Mouse (Mus musculus) adrenal gland (tissue): ENCODE measurements around the gene Yipf2.
"Not testable (repeated sequence)": the region's sequence is repeated elsewhere in the genome, so short reads cannot be mapped to it uniquely, and the experiment has no call there.

ENCODE experiments used
- intact Hi-C: fragments of 180-260 bp; cut with DNase I; formaldehyde crosslinking; loops from one replicate; pipeline ENCODE4 v1.15.1; 2025

The Yipf2 gene

DNA sequence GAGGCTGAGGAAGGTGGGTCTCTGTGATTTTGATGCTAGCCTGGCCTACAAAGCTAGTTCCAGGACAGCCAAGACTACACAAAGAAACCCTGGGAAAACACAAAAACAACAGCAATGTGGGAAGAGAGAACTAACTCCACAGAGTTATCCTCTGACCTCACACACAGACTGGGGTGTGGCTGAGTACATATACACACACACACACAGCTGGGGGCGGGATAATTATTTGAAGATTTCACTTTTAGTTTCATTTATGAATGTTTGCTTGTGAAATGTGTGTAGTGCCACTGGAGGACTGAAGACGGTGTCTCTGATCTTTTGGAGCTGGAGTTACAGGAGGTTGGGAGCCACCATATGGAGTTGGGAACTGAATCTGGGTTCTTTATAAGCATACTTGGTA is 8.4 kb upstream of the Yipf2 start:
- intact Hi-C loops, result loop anchor here (5.0 to 10.0 kb wide), 2 partner anchors 41 to 274 kb away; no protein-coding TSS in a partner anchor

DNA sequence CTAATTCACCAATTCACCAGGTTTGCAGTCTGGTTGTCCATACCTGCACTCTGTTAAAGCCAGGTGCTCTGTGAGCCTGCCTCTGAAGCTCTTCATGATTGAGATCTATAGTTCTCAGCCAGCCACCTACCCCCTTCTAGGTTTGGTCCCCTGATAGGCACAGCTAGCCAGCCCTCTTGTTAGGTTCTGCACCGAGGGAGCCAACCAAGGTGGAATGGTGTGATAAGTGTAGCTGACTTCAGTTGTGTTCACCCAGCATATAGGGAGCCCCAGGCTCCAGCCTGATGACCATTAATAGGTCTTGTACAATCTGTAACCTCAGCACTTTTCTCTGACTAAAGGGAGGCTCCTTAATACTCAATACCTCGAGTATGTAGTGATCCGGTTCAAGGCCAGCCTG is 7.6 kb upstream of the Yipf2 start:
- intact Hi-C loops, result loop anchor here (5.0 to 10.0 kb wide), 2 partner anchors 42 to 275 kb away; no protein-coding TSS in a partner anchor

- intact Hi-C loops, result no loop called here
Measured at GRCm38 (mm10) chr9:21598198-21598597, 5.6 kb upstream of the Yipf2 start.

DNA sequence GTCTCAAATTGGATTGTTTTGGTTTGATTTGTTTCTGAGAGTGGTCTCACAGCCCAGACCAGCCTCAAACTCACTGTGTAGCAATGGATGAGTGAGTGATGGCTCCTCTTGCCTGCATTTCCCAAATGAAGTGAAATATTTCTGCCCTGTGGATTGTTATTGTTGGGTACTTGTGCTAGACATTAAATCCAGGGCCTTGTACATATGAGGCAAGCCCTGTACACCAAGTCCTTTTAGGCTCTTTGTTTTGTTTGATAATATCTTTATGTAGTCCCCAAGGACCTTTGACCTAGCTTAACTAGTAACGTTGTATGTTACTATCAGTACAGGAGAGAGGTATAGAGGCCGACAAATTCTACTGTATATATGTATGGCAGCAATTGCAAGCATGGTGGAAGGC is 2.2 kb upstream of the Yipf2 start:
- intact Hi-C loops, result no loop called here

GRCm38 (mm10) chr9:21594350-21594749 is 1.7 kb upstream of the Yipf2 start:
- intact Hi-C loops, result not testable (repeated sequence)

- intact Hi-C loops, result no loop called here
Measured at GRCm38 (mm10) chr9:21593122-21593721, 594 bp upstream of the Yipf2 start.

DNA sequence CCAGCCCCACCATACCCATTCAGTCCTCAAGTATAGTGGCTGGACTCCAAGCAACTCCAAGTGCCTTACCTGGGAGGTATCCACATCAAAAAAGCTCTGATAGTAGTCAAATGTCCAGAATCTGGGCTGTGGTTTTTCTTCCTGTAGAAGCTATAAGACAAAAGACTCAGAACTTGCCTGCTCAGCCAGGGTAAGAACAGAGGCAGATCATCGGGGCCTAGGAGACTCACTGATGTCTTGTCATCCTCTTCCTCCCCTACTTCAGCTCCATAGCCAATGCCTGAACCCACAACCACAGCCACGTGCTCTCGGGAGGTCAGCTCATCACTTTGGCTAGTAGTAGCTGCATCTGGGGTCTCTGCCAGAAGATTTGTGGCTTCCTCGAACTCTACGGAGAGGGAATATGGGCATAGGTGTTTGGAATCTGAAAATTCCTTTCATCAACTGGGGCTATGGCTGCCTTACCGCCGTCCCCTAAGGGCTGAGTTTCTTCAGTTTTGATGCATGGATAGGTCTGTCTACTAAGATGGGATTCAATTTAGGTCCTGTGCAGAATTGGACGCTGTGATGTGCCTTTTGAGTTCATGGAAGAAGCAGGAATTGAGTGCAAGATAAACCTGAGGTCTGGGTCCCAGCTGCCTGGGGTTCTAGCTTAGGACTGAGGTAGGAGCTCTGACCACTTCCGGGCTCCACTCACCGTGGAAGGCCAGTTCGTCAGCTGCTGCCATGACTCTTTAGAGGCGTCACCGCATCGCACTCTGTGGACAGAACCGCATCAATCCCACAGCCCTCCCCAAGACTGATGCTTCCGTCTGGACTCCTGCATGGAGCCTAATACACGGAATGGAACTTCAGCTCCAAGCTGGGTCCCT is 561 bp downstream of the Yipf2 start:
- intact Hi-C loops, result no loop called here

DNA sequence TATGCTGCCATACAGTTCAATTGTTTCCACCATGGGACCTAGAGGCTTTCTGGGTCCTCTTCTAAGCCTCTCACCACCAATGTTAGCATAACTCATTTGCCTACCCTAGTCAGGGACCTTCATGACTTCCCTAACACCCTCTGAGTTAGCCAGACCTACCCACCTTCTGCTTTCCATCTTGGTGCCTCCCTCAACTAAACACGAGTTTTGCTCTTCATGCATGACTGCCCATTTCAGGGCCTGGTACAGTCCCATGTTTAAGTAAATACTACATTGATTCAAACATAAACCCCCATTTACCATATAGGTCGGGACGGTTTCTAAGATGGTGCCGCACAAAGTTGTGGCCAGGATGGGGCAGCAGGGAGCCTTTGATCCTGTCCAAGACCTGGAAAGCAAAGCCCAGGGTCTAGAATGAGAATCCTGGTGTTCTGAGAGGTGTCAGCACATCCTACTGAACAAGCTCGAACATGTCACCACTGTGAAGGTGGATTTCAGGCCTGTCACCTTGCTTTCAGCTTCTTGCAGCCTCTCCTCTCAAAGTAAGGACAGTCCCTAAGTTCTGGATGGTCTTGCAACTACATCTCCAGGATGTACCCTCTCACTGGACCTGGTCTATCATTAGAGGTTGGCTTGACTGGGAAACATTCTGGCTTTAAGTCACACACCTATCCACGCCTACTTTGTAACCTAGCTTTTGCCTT is 1.3 kb downstream of the Yipf2 start:
- intact Hi-C loops, result no loop called here

DNA sequence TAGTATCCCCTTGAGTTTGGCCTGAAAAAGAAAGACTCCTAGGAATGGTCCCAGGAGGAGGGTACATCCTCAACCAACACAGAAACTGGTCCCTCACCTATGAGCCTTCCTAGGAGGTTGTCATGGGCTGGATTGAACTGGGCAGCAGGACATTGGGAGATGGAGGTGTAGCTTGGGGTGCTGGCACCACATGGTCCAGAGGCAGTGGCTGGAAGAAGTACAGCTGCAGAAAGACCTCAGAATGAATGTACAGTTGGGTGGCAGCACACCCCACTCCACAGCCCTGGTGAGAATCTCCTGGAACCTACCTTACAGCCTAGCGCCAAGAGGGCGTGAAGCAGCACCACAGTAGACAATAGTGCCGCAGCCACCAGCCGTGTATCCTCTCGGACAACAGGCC is 3.1 kb downstream of the Yipf2 start:
- intact Hi-C loops, result loop anchor here (5.0 kb wide), 1 partner anchor 37 kb away; no protein-coding TSS in a partner anchor

DNA sequence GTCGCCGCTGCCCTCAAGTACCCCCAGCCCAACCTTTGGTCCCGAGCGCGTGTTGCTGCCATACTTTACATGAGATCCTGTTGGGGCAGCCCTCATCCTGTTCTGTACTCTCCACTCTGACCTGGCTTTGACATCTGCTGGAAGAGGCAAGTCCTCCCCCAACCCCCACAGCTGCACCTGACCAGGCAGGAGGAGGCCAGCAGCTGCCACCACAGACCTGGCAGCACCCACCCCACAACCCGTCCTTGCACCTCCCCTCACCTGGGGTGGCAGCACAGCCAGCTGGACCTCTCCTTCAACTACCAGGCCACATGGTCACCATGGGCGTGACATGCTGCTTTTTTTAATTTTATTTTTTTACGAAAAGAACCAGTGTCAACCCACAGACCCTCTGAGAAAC is 4.3 kb downstream of the Yipf2 start:
- intact Hi-C loops, result loop anchor here (5.0 kb wide), 1 partner anchor 36 kb away; no protein-coding TSS in a partner anchor

GRCm38 (mm10) chr9:21587678-21588349 is 4.8 kb downstream of the Yipf2 start:
- intact Hi-C loops, result loop anchor here (5.0 kb wide), 1 partner anchor 36 kb away; no protein-coding TSS in a partner anchor

- intact Hi-C loops, result loop anchor here (5.0 kb wide), 1 partner anchor 33 kb away; no protein-coding TSS in a partner anchor
Measured at GRCm38 (mm10) chr9:21585401-21585800, 7.2 kb downstream of the Yipf2 start.

GRCm38 (mm10) chr9:21578226-21578625 is 14.4 kb downstream of the Yipf2 start:
- intact Hi-C loops, result no loop called here

- intact Hi-C loops, result no loop called here
Measured at GRCm38 (mm10) chr9:21576286-21576685, 16.3 kb downstream of the Yipf2 start.

DNA sequence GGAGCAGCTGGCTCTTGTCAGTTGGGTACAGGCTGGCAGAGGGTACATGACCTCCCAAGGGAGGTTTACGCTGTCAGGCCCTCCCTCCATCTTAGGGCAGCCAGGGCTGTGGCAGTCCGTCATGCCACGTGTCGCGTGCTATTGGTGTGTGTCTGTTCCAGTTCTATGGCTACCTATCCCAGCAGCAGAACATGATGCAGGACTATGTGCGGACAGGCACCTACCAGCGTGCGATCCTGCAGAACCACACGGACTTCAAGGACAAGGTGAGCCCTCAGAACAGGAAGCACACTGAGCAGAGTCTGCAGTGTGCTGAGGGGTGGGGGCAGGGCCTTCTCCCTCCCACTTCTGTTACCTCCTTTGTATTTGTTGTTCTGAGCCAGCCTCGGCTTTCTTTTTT is 17.4 kb downstream of the Yipf2 start:
- intact Hi-C loops, result no loop called here

GRCm38 (mm10) chr9:21574012-21574801 is 18.4 kb downstream of the Yipf2 start:
- intact Hi-C loops, result no loop called here

GRCm38 (mm10) chr9:21568657-21569255 is 23.9 kb downstream of the Yipf2 start:
- intact Hi-C loops, result no loop called here

DNA sequence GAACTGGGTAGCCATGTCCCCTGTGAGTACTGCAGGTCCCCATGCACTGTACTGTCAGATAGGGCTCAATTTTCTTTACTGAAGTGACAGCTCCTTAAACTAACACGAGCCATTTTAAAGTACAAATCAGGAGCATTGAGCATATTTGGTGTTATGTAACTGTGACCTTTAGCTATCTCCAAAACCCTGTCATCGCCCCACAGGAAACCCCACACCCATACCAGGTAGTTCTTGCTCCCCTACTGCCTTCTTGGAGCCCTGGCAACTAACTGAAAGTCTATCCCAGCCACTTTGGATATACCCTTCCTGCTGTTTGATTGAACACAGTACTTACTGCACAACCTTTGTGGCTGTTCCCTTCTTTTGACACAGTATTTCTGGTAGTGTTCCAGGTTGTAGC is 25.6 kb downstream of the Yipf2 start:
- intact Hi-C loops, result no loop called here

- intact Hi-C loops, result no loop called here
Measured at GRCm38 (mm10) chr9:21566538-21566937, 26.1 kb downstream of the Yipf2 start.

DNA sequence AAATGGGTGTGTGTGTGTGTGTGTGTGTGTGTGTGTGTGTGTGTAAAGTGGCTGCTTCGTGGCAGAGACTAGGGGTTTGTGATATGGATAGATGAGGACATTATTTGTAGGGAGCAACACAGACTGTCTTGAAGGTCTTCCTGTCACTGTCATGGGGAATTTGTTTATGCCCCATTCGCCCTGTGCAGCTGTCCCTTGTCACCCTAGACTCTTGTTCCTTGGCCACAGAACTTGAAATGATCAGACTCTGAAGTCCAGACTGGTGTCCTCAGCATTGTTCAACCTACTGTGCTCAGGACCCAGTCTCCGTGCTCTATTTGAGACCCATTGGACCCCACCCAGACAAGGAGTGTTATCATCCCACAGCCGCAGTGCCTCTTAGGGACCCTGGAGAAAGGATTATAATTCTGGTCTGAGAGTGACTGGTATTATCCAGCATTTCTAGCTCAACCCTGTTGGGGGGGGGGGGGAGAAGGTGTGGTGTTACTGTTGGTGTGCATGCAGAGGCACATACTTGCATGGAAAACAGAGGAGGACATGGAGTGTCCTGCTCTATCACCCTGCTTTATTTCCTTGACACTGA is 27.5 kb downstream of the Yipf2 start:
- intact Hi-C loops, result no loop called here
